Mouse (Mus musculus): ENCODE results near the gene Adam12. TPM values are rescaled to one million over a fixed set of nuclear protein-coding genes. Genes with fewer than 3 reads are reported as not detected.
"Not testable (repeated sequence)": the region's sequence is repeated elsewhere in the genome, so short reads cannot be mapped to it uniquely, and the experiment has no call there.

The Adam12 gene
- total RNA-seq, 2 experiments from 2014 or later = 8.1 to 8.7 TPM

- DNase-seq (ENCODE audit: extremely low spot score in 1 of 2, low spot score in 1 of 2) = no peak
These were observed 340.6 kb downstream of the Adam12 start for GRCm38 (mm10) chr7:133891298-133891697.

- no peak for DNase-seq (ENCODE audit: extremely low spot score in 1 of 2, low spot score in 1 of 2)
These were observed 342.0 kb downstream of the Adam12 start for GRCm38 (mm10) chr7:133889986-133890385.

GRCm38 (mm10) chr7:133888926-133889920 lies 342.7 kb downstream of the Adam12 start:
- DNase-seq (ENCODE audit: extremely low spot score in 1 of 2, low spot score in 1 of 2) = no peak

- DNase-seq (ENCODE audit: extremely low spot score in 1 of 2, low spot score in 1 of 2) = not testable (repeated sequence)
These were observed 347.1 kb downstream of the Adam12 start for GRCm38 (mm10) chr7:133884759-133885431.

- no peak for DNase-seq (ENCODE audit: extremely low spot score in 1 of 2, low spot score in 1 of 2)
These were observed 352.2 kb downstream of the Adam12 start for GRCm38 (mm10) chr7:133879761-133880160.

- no peak for DNase-seq (ENCODE audit: extremely low spot score in 1 of 2, low spot score in 1 of 2)
These were observed 355.2 kb downstream of the Adam12 start for GRCm38 (mm10) chr7:133876646-133877342.

- no peak for DNase-seq (ENCODE audit: extremely low spot score in 1 of 2, low spot score in 1 of 2)
These were observed 355.8 kb downstream of the Adam12 start for GRCm38 (mm10) chr7:133876139-133876538.

- no peak for DNase-seq (ENCODE audit: extremely low spot score in 1 of 2, low spot score in 1 of 2)
These were observed 359.2 kb downstream of the Adam12 start for GRCm38 (mm10) chr7:133872701-133873100.

- no peak for DNase-seq (ENCODE audit: extremely low spot score in 1 of 2, low spot score in 1 of 2)
These were observed 361.7 kb downstream of the Adam12 start for GRCm38 (mm10) chr7:133870265-133870664.

- DNase-seq (ENCODE audit: extremely low spot score in 1 of 2, low spot score in 1 of 2) = no peak
These were observed 368.3 kb downstream of the Adam12 start for GRCm38 (mm10) chr7:133863684-133864083.

GRCm38 (mm10) chr7:133863151-133863550 lies 368.8 kb downstream of the Adam12 start:
- DNase-seq (ENCODE audit: extremely low spot score in 1 of 2, low spot score in 1 of 2) = no peak

- no peak for DNase-seq (ENCODE audit: extremely low spot score in 1 of 2, low spot score in 1 of 2)
These were observed 369.2 kb downstream of the Adam12 start for GRCm38 (mm10) chr7:133862723-133863122.

- DNase-seq (ENCODE audit: extremely low spot score in 1 of 2, low spot score in 1 of 2) = no peak
These were observed 369.7 kb downstream of the Adam12 start for GRCm38 (mm10) chr7:133862233-133862632.

GRCm38 (mm10) chr7:133859548-133859947 lies 372.4 kb downstream of the Adam12 start:
- DNase-seq (ENCODE audit: extremely low spot score in 1 of 2, low spot score in 1 of 2) = no peak

- no peak for DNase-seq (ENCODE audit: extremely low spot score in 1 of 2, low spot score in 1 of 2)
These were observed 373.4 kb downstream of the Adam12 start for GRCm38 (mm10) chr7:133858506-133858905.

GRCm38 (mm10) chr7:133856278-133856677 lies 375.7 kb downstream of the Adam12 start:
- DNase-seq (ENCODE audit: extremely low spot score in 1 of 2, low spot score in 1 of 2) = peak; percentile 62 to 79

- DNase-seq (ENCODE audit: extremely low spot score in 1 of 2, low spot score in 1 of 2) = no peak
These were observed 381.2 kb downstream of the Adam12 start for GRCm38 (mm10) chr7:133850735-133851134.

GRCm38 (mm10) chr7:133848180-133848579 lies 383.8 kb downstream of the Adam12 start:
- no peak for DNase-seq (ENCODE audit: extremely low spot score in 1 of 2, low spot score in 1 of 2)

GRCm38 (mm10) chr7:133847175-133847574 lies 384.8 kb downstream of the Adam12 start:
- no peak for DNase-seq (ENCODE audit: extremely low spot score in 1 of 2, low spot score in 1 of 2)

- DNase-seq (ENCODE audit: extremely low spot score in 1 of 2, low spot score in 1 of 2) = no peak
These were observed 389.9 kb downstream of the Adam12 start for GRCm38 (mm10) chr7:133842079-133842478.

GRCm38 (mm10) chr7:133839546-133839945 lies 392.4 kb downstream of the Adam12 start:
- DNase-seq (ENCODE audit: extremely low spot score in 1 of 2, low spot score in 1 of 2) = peak in 1 of 2 experiments; percentile 47

Data from layer of hippocampus, postnatal 25 days (tissue).